Mouse (Mus musculus) mouse trophoblast stem cell (cell line): ENCODE results near the gene Shisa3.

ENCODE experiments used
- in situ Hi-C, 2 experiments: fragments of 300-500 bp; cut with MseI, MboI; formaldehyde crosslinking; loops; 2 replicates in 1 of 2; 3 replicates in 1 of 2; pipeline ENCODE4 v1.15.1; 2025

Gene Shisa3

DNA sequence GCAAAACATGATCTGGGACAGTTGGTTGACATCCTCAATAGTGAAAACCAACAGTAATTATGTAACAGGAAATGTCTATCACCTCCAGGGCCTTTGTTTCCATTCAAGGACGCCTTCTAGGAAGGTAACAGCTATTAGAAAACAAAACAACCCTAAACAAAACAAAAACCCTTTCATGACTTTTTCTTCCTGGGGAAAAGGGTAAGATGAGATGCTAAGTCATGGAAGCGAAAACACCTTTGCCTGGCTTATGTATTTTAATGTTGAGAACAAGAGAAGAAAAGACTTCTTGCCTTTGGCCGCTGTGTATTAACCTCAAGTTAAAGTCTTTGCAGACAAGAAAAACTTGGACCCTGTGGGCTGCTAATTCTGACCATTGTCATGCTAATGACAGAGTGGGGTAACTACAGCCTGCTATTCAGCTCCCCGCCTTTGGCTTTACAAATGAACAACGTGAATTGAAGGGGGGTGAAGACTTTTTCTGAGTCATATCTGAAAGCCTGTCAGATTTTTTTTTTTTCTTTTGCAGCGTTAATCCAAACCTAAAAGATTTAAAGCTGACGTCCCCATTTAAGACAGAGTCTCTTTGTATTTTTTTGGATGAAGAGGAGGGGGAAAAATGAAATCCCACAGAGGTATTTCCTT lies 25.6 kb downstream of the Shisa3 start:
- in situ Hi-C loops: no loop called here

DNA sequence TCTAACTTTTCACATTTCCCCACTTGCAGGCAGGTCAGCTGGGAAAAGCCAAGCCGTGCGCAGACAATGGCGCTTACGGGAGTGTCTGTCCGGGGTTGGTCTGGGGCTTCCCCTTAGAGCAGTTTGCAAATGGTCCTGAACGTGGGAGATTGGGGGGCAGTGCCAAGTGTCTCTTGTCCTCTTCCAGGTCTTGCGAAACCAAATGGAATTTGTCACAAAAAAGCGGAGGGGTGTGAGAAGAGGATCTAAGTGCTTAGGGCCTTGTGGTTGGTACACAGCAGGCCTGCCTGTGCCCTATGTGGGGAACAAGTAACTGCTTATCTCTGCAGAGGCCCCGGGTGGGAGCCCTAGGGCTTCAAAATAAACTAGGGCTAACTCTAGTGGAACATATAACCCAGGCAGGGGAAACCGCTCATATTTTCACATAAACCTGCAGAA lies 26.2 kb downstream of the Shisa3 start:
- in situ Hi-C loops: no loop called here

DNA sequence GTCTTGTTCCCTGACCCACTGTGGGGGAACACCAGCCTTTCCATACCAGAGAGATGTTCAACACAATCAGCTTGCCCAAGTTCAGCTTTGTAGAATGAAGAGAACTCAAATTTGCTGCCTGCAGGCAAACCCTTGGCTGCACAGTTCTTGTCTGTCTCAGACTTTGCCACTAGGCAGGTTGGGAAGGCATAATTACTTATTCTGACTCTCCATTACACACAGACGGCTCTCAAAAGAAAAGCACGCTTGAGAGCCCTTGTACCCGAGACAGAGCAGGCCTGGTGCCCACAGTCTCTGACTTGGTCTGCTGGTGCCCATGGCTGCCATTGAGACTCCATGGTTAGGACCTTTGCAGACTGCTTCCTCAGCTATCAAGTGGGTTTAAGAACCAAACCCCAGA lies 26.7 kb downstream of the Shisa3 start:
- in situ Hi-C loops: no loop called here

DNA sequence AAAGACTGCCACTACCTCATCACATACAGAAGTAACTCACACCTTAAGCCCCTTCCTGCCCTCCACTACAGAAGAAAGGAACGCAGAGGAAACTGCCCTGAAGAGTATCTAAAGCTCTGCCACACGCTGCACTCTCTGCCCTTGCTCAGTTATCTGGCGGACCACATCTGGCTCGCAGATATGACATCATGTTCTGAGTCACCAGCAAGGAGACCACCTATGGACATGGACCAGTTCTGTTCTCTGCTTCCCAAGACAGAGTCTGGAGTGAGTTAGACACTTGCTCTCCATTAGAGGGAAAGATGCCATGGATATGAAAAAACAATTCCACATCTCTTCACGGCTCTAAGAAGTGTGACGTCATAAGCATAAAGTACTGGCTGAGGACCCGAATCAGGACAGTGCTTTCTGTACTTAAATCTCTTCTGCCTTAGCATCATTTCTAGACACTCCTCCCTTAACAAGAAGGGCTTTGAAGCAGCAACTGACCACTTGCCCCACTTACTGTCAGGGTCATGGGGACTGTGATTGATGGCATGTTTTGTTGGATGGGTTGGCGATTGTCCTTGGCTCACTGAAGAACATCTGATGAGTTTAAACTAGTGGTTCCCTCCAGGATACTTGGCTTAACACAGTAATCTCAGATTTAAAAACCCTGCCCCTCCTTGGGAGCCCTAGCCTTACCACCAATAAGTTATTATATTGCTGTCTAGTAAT lies 33.1 kb downstream of the Shisa3 start:
- in situ Hi-C loops: no loop called here

DNA sequence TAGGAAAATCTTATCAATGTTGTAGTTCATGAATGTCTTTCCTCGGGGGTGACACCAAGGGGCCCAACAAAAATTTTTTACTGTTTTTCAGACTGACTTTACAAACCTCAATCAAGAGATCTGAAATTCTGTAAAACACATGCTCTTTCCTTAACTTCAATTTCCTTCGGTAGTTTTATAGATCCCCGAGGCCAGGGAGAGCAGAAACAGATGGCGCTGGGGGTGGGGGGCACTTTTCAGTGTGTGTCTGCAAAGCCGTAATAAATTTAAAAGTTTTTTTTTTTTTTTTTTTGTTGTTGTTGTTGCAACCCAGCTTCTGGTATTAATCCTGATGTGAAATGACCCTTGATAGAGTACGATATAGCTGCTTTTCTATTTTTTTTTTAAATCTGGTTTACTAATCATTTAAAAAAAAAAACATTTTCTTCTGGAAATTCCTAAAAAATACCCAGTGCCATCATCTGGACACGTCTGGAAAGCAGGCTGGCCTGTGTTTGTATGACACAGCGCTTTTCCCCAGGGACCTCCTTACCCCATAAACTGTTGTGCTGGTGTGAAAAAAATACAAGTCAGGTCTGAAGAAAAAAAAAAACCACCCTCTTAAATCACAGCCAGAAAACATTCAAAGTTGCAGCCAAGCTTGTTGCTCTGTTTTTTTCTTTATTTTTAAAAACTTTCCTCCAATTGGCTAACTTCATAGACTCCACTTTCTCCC lies 33.9 kb downstream of the Shisa3 start:
- in situ Hi-C loops: no loop called here

DNA sequence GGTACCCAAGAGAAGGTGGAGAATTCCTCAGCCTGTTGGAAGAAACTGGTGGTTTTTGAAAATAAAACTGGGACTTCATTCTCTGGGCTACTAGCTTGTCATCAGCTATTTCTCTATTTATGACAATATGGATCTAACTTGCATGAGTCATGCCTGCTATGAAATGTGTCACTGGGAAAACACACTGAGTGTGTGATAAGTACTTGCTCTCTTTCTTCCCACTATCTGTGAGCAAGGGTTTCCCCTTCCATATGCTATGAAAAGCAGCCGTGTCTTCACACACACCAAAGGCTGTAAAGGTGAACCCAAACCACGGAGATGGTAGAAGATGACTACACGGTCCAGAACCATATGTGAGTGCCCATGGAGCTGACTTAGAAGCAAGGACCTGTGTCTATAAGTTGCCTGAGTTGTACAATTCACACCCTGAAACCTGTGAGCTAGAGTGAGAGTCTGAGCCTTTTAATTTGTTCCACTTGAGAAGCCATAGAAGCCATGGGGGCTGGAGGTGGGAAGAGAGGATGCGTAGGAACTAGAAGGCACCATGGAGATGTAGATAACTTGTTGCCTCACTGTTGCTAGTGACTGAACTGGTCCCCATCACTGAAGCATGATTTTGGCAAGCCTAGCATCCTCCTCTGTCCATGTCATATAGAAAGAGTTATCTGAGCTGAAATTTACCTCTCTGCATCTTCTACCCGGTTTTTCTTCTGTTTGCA lies 36.0 kb downstream of the Shisa3 start:
- in situ Hi-C loops: no loop called here

DNA sequence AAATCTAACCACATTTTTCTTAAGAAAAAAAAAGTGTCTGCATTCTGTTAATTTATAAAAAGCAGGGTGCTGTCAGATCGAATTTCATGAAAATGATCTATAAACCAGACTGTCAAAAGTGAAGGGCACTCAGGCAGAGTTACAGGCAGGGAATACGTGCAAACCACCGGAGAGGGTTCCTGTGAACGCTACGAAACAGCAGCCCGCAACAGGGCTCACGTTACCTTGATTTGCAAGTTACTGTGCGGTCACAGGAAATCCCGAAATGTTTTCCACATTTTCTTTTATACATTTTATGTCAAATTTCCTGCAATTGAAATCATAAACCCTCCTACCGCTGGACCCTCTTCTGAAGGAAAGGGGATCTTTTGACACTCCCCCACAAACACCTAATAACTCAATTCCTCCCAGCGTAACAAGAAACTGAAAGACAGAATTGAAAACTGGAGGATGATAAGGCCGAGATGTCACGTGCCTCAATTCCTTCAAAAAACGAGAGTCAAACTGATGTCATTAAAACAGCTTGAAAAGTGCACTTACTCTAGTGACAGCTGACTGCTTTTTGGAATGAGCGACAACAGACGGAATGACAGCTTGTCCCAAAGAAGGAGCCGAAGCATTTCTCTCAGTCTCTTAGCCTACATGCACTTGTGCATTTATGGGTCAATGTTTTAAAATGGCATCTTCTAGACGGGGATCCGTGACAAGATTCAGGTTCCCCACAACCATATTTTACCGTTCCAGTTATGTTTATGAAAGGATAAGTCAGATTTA lies 39.3 kb downstream of the Shisa3 start:
- in situ Hi-C loops: no loop called here

DNA sequence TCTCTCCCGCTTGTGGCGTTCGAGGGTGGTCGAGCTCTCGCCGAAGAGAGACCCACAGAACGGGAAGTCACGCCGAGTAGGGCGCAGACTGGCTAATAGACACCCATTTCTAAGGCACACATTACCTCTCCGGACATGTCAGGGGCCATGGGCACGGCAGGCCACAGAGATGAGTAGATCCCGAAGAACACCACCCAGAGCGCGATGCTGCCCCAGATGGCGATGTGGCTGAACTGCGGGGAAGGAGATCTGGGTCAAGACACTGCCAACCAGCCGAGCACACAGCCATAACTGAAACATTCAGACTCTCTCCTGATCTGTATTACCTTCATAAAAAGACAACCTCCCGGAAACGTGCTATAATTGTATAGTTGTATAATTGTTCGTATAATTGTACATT lies 39.9 kb downstream of the Shisa3 start:
- in situ Hi-C loops: no loop called here

DNA sequence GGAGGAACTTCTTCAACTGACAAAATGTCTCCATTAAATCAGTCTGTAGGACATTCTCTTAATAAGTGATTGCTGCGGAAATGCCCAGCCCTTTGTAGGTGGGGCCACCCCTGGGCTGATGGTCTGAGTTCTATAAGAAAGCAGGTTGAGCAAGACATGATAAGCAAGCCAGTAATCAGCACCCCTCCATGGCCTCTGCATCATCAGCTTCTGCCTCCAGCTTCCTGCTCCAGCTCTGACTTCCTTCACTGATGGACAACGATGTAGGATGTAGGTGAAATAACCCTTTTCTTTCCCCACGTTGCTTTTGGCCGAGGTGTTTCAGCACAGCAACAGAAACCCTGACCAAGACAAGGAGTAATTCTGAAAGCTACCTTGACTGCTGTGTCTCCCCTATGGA lies 41.5 kb downstream of the Shisa3 start:
- in situ Hi-C loops: no loop called here

DNA sequence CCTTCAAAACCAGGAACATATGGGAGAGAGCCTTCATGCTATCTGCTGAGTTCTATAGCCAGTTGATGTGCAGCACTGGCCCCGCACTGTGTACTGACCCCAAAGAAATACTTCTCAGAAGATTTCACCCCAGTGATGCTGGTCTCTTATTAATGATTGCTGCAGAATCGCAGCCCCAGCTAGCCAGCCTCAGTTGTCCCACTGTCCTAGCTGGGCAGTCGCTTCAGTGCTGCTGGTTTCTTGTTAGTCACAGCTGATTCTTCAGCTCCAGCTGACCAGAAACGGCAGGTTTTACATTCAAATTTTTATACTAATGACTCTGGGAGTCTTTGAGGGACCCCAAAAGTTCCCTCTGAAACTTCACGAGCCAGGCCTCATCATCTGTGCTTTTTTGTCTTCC lies 42.3 kb downstream of the Shisa3 start:
- in situ Hi-C loops: no loop called here

DNA sequence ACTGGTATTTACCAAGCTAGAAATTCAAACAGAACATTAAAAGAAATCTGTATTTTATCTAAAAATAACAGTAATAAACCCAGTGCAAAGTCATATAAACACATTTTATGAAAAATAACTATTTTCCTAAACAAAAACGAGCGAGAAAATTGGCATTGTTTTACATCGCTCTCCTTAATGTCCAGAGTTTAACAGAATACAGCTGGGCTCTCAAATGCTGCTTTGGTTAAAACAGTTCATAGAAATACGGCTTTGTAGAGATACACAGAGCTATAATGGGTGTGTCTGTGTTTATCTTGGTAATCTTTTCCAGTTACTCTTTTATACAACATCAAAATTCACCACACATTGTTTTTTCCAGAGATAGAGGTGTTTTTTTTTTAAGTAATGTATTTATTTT lies 44.8 kb downstream of the Shisa3 start:
- in situ Hi-C loops: no loop called here

DNA sequence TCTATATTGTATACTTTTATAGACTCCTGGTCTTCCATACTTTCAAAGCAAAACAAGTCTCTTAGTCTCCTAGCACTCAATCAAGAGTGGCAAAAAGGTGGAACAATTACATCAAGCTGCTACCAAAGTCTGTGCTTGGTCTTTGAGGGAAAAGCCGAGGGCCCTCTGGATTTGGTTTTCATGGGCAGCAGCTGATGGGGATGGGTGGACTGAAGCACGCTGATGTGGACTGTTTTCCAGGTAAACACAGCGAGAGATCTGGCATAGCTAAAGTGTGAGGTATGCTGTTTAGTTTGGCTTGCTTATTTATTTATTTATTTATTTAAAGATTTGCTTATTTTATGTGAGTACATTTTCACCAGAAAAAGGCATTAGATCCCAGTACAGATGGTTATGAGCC lies 45.9 kb downstream of the Shisa3 start:
- in situ Hi-C loops: no loop called here

DNA sequence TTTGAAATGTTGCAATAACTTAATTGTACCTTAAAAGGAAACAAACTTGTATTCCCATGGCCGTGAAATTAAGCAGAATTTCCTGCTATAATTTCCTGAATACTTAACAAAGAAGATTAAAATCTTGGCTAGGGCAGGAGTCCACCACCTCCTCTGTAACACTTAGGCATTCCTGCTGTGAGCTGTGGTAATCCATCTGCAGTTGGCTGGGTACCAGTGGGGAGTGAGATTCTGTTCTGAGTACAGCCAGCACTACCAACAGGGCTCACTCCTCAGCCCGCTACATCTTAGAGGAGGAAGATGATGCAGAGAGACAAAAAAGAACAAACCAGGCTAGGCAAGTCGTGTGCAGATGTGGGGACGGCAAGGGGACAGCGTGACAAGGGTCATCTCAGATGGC lies 46.9 kb downstream of the Shisa3 start:
- in situ Hi-C loops: no loop called here

DNA sequence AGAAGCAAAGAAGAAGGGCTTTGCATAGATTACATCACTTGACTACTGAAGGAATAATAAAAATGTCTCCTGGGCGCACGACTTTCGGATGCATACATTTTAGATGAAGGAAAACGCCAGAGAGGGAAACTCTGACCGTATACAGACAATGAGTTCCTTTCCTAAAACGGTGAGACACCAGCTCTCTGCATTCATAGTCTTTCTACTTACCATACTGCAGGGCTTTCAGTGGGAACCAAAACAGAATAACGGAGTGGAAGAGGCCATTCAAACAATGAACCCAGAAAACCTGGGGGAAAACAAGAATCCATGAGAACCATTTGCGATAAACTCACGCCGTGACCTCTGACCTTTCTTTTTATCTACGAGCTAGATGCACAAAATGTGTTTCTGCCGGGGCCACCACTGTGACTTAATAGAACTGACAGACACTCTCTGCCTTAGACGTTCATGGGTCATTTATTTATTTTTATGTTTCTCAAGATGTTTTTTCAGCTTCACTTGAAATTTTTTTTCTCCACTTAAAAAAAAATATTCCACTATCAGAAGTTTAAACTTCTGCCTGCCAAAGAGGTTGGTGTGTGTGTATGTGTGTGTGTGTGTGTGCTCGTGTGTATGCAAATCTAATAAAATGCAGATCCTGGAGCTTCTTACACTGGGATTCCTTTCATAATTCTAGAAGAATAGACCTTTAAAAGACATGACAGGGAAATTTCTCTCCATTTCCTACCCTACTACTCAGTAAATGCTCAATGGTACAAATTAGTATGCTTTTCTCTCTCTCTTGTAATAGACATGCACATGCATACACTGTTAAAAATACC lies 48.2 kb downstream of the Shisa3 start:
- in situ Hi-C loops: no loop called here

DNA sequence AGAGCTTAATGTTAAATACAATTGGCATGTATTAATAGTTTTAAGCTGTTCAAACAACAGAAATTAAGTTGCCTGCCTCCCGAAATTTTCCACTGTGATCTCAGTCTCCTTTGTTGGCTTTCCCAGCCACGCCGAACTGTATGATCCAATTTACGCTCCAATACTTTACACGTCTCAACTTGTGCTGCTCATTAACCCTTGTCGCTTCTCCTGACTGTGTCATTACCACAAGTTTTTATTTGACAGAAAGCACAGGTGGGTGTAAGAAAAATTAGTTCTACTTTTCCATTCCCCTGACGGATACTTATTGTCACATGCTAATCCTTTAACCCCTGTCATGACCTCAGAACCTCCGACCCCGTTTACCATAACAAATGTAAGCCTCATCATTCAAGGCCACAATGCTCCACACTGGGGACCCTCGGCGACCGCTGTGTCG lies 49.2 kb downstream of the Shisa3 start:
- in situ Hi-C loops: no loop called here

DNA sequence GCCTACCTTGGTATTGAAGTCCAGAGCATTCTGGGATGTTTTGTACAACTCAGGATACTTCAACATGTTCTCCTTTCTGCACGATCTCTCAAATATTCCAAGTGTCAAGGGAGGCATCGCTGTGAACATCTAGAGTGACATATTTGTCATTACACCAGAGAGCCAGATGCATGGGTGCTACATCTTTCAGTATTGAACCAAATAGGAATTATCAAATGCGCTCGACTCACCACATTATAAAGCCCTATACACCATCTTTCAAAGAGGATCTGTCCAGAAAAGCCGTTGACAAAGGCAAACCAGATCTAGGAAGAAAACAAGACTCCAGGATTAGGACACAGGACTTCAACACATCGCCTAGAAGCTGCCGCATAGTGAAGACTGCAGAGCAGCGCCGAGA lies 52.2 kb downstream of the Shisa3 start:
- in situ Hi-C loops: no loop called here

DNA sequence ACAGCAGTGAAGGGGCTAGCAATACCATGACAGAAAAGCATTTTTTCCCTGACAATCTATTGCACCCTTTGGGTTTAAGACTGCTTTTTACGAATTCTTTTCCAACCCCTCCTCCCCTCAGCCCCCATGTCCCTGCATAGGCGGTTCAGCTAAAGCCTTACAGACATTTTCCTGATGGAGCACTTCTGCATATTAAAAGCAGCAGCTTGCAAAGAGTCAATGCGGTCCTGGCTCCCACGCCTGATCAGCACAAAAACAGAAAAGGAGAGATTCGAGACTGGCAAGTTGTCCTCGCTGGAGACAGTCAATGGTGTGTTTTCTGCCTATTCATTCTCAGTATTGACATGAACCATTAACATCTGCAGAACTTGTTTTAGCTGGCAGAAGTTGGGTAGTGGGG lies 55.0 kb downstream of the Shisa3 start:
- in situ Hi-C loops: no loop called here

DNA sequence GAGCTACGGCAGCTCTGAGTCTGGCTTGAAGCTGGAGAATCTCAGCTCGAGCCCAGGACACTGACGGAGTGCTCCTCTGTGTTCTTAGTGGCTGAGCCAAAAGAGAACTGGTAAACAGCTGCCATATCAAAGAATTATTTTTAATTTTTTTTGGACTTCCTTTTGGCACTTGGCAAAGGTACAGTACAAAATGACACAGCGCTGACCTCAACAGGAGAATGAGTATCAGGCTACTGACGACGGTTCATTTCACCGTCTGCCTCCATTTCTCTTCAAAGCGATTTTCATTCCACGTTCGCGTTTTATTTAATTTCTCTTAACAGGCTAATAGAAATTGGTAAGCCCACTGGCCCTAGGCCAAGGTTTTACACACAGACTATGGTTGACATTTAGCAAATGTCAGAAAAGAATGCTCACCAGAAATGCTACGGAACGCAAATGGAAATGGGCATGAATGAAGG lies 61.8 kb downstream of the Shisa3 start:
- in situ Hi-C loops: no loop called here

DNA sequence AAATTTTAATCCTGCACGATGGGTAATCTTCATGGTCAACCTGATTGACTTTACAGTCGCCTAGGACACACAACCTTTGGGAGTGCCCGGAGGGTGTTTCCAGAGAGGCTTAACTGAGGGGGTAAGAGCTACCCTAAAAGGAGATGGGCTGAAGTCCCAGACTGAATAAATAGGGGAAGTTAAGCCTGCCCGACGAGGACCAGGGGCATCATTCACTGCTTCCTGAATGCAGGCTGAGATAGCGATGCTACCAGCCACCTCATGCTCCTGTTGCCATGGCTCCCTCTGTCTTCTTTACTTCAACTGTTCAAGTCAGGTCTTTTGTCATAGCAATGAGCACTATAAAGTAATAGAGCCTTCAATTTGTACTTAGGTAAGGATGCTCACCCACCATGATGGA lies 62.5 kb downstream of the Shisa3 start:
- in situ Hi-C loops: no loop called here

DNA sequence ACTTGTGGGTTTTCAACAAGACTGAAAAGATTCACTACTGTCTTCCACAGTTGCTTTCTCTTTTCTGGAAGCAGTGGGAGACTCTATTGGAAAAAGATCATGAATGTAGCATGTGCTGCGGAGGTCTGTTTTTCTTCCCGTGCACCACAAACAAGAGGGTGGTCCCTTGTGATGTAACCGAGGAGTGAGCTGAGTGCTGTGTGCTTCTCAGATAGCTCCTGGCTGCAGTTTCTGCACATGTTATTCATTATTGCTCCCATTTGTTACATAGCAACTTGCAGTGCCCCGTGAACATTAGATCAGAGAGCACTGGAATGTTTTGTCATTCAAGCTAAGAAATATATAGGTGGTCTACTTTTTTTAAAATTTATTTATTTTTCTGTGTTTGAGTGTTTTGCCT lies 65.3 kb downstream of the Shisa3 start:
- in situ Hi-C loops: no loop called here
